Mouse (Mus musculus): ENCODE data around the gene Pgc.
A peak's percentile ranks its signal among the peaks of the same experiment; 100 is the strongest.

Pgc gene

GRCm38 (mm10) chr17:47726566-47726965 is at the start of gene Pgc:
TSS of gene Pgc (plus strand) at chr17:47726842.
- DNase-seq = no peak

- DNase-seq = no peak
Observed at GRCm38 (mm10) chr17:47678238-47678637, 48.4 kb upstream of the Pgc start.

- DNase-seq = no peak
Observed at GRCm38 (mm10) chr17:47678702-47679101, 47.9 kb upstream of the Pgc start.

- no peak for DNase-seq
Observed at GRCm38 (mm10) chr17:47682836-47683235, 43.8 kb upstream of the Pgc start.

GRCm38 (mm10) chr17:47687409-47688343 is 39.0 kb upstream of the Pgc start:
- DNase-seq = peak; percentile 93

GRCm38 (mm10) chr17:47688344-47688607 is 38.4 kb upstream of the Pgc start, which contains the start of gene Tomm6:
TSS of gene Tomm6 (minus strand) at chr17:47688386.
- no peak for DNase-seq

GRCm38 (mm10) chr17:47688608-47689575 is 37.8 kb upstream of the Pgc start, which contains the start of gene Frs3:
TSS of gene Frs3 (plus strand) at chr17:47689030.
- DNase-seq = peak; percentile 78

- DNase-seq = peak; percentile 51
Observed at GRCm38 (mm10) chr17:47689894-47690293, 36.7 kb upstream of the Pgc start.

GRCm38 (mm10) chr17:47691650-47692049 is 35.0 kb upstream of the Pgc start:
- DNase-seq = no peak

- peak; percentile 54 for DNase-seq
Observed at GRCm38 (mm10) chr17:47693671-47694441, 32.8 kb upstream of the Pgc start.

- DNase-seq = no peak
Observed at GRCm38 (mm10) chr17:47694442-47694502, 32.4 kb upstream of the Pgc start, which contains the start of gene Gm21981. TSS of gene Gm21981 (minus strand) at chr17:47694455.

GRCm38 (mm10) chr17:47694503-47695336 is 31.9 kb upstream of the Pgc start, which contains the start of gene Prickle4:
TSS of gene Prickle4 (minus strand) at chr17:47694736.
- peak; percentile 97 for DNase-seq

GRCm38 (mm10) chr17:47695337-47695710 is 31.3 kb upstream of the Pgc start:
- DNase-seq = no peak

GRCm38 (mm10) chr17:47698156-47698555 is 28.5 kb upstream of the Pgc start:
- DNase-seq = no peak

- no peak for DNase-seq
Observed at GRCm38 (mm10) chr17:47699055-47699454, 27.6 kb upstream of the Pgc start.

- no peak for DNase-seq
Observed at GRCm38 (mm10) chr17:47701793-47702192, 24.8 kb upstream of the Pgc start.

- no peak for DNase-seq
Observed at GRCm38 (mm10) chr17:47702548-47703345, 23.9 kb upstream of the Pgc start.

- no peak for DNase-seq
Observed at GRCm38 (mm10) chr17:47703556-47703955, 23.1 kb upstream of the Pgc start.

- DNase-seq = no peak
Observed at GRCm38 (mm10) chr17:47704692-47705091, 21.9 kb upstream of the Pgc start.

- DNase-seq = no peak
Observed at GRCm38 (mm10) chr17:47706196-47706595, 20.4 kb upstream of the Pgc start.

GRCm38 (mm10) chr17:47707961-47708360 is 18.7 kb upstream of the Pgc start:
- DNase-seq = no peak

GRCm38 (mm10) chr17:47708972-47709371 is 17.7 kb upstream of the Pgc start:
- no peak for DNase-seq

Measured in cerebellum, adult 9-10 months (tissue).